Mouse (Mus musculus) spleen, adult 18-20 months (tissue): ENCODE data around the gene Sh2d1b1.

Experiments
- DNase-seq, 2 experiments: peaks; one replicate each; pipeline ENCODE4 v3.0.0; 2022; ENCODE audit warnings: mixed read lengths in 2 of 2

Gene Sh2d1b1

GRCm38 (mm10) chr1:170325277-170325676, 48.2 kb downstream of the Sh2d1b1 start:
- no peak for DNase-seq

DNA sequence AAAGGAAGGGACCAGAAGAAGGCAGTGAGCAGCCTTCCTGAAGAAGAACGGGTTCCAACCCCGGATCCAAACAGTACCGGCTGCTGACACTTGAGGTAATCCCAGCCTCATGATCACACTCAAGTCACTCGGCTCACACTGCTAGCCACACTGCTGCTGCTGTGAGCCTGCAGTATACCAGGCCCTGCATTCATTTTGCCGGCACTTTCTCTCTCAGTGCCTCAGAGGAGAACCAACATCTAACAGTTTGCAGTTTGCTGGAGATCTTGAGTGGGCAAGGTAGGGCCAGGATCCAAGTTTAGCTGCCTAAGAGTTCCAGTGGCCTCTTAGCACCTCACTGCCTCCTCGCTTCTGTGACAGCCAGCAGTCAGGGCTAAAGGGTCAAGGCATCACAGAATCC, 54.8 kb downstream of the Sh2d1b1 start:
- DNase-seq = no peak

- no peak for DNase-seq
These were observed 55.7 kb downstream of the Sh2d1b1 start for GRCm38 (mm10) chr1:170332775-170333174.
